Mouse (Mus musculus): ENCODE measurements around the gene Csdc2. TPM values are rescaled to one million over a fixed set of nuclear protein-coding genes. Genes with fewer than 3 reads are reported as not detected.
A peak's percentile ranks its signal among the peaks of the same experiment; 100 is the strongest.

The Csdc2 gene
- polyA plus RNA-seq, 1 experiment from 2014 or later, result 15.0 TPM

- no peak overlapping the region for H3K4me2 ChIP-seq (replicated peaks)
- H3K4me1 ChIP-seq, result no peaks in the 10 kb centered on the region
- no peaks in the 10 kb centered on the region for H3K36me3 ChIP-seq
- H3K27ac ChIP-seq, result no peak overlapping the region; the same call in 1 of the 2 replicates
- no peak for ATAC-seq (ENCODE audit: low FRiP score, low read depth)
- H3K9me3 ChIP-seq, result no peaks in the 10 kb centered on the region
- no peak overlapping the region for H3K4me3 ChIP-seq
- no peaks in the 10 kb centered on the region for H3K27me3 ChIP-seq
- H3K9ac ChIP-seq, result no peak overlapping the region
- WGBS, result 58% methylated on average over 2 of the region's 2 CpGs
Measured at GRCm38 (mm10) chr15:81985267-81986161, 49.0 kb downstream of the Csdc2 start.

DNA sequence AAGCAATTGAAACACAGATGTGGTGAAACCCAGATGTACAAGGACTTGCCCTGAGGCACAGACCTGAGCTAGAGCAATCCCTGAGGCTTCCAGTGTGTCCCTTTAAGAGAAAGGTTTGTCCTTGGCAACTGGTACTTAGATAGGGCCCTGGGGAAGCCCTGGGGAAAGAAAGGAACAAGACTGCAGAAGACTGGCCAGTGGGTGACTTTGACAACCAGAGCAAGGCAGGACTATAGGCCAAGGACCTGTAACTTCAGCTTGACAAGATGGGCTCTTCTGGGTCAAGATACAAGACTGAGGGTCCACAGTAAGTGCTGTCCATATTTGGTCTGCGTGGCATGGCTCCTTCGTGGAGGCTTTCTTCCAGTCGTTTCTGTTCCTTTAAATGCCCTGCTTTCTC is 51.1 kb downstream of the Csdc2 start, which contains the start of gene Xrcc6:
Gene Xrcc6, plus strand, starts transcription at position 190 of the 400 bp plus-strand sequence.
- WGBS, result 84% methylated on average over 3 of the region's 3 CpGs
- Histone ChIP-seq H3K4me1 (no peaks in the 10 kb centered on the region), H3K9ac (no peak within 1 kb of the TSS), H3K27ac (no peak within 1 kb of the TSS), H3K36me3 (peaks cover 2% of the 10 kb centered on the region; the same call in 1 of the 2 replicates), H3K27me3 (no peaks in the 10 kb centered on the region), H3K4me3 (no peak within 1 kb of the TSS), H3K4me2 (replicated peaks) (no peak within 1 kb of the TSS), H3K9me3 (no peaks in the 10 kb centered on the region)
- no peak for ATAC-seq (ENCODE audit: low FRiP score, low read depth)

- Histone ChIP-seq H3K9me3 (no peaks in the 10 kb centered on the region), H3K27me3 (no peaks in the 10 kb centered on the region), H3K36me3 (peaks cover 20% of the 10 kb centered on the region), H3K27ac (no peak overlapping the region), H3K4me3 (no peak overlapping the region), H3K9ac (peak overlapping the region; percentile 50; the same call in 1 of the 2 replicates), H3K4me2 (replicated peaks) (no peak overlapping the region), H3K4me1 (no peaks in the 10 kb centered on the region)
- no peak for ATAC-seq (ENCODE audit: low FRiP score, low read depth)
- WGBS, result 49% methylated on average over 11 of the region's 11 CpGs
Measured at GRCm38 (mm10) chr15:81989371-81990062, 53.0 kb downstream of the Csdc2 start.

DNA sequence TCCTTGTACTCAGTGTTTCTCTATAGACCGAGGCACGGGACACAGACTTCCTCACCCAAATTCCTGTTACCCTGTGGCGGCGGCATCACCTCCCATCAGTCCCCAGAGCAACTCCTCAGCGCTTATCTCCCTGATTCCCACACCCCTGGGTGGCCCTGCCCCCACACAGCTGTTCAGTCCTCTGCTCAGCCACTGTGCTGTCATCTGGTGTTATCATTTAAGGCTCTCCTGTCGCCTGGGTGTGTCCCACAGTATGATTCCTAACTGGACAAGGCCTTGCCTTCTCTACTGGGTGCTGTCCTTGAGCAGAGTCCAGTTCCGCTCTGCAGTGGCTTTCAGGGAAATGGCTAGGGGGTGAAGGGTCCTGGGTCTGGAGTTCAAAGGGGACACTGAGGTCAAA is 54.0 kb downstream of the Csdc2 start:
- Histone ChIP-seq H3K4me1 (no peaks in the 10 kb centered on the region), H3K4me3 (no peak overlapping the region), H3K36me3 (peaks cover 31% of the 10 kb centered on the region), H3K27ac (no peak overlapping the region), H3K27me3 (no peaks in the 10 kb centered on the region), H3K9me3 (no peaks in the 10 kb centered on the region), H3K4me2 (replicated peaks) (no peak overlapping the region), H3K9ac (no peak overlapping the region)
- WGBS, result 45% methylated on average over 7 of the region's 7 CpGs
- ATAC-seq (ENCODE audit: low FRiP score, low read depth), result no peak

- WGBS, result 74% methylated on average over 6 of the region's 6 CpGs
Measured at GRCm38 (mm10) chr15:81993992-81994391, 57.4 kb downstream of the Csdc2 start.

More at GRCm38 (mm10) chr15:81993992-81994391, 57.4 kb downstream of the Csdc2 start:
- no peak overlapping the region for H3K4me3 ChIP-seq
- no peak for ATAC-seq (ENCODE audit: low FRiP score, low read depth)
- H3K4me1 ChIP-seq, result no peaks in the 10 kb centered on the region
- H3K27me3 ChIP-seq, result no peaks in the 10 kb centered on the region
- H3K9me3 ChIP-seq, result no peaks in the 10 kb centered on the region
- H3K27ac ChIP-seq, result no peak overlapping the region
- peaks cover 64% of the 10 kb centered on the region for H3K36me3 ChIP-seq
- no peak overlapping the region for H3K9ac ChIP-seq
- H3K4me2 ChIP-seq (replicated peaks), result no peak overlapping the region

Other genes with a start within 250 kb of the Csdc2 start
- gene Chadl, start 239.5 kb upstream of the Csdc2 start, polyA plus RNA-seq (2015; fragmentation: Nextera tagmentation; extraction: Ambion mirVana), result 15.5 and 17.1 TPM in 2 replicates
- 39.5 and 40.4 TPM in 2 replicates for gene Zc3h7b, start 191.7 kb upstream of the Csdc2 start, polyA plus RNA-seq (2015; fragmentation: Nextera tagmentation; extraction: Ambion mirVana)
- gene Rangap1, start 191.2 kb upstream of the Csdc2 start, polyA plus RNA-seq (2015; fragmentation: Nextera tagmentation; extraction: Ambion mirVana), result 98.8 and 107 TPM in 2 replicates
- 25.4 and 26.0 TPM in 2 replicates for gene Tef, start 134.3 kb upstream of the Csdc2 start, polyA plus RNA-seq (2015; fragmentation: Nextera tagmentation; extraction: Ambion mirVana)
- 24.6 and 26.0 TPM in 2 replicates for gene Tob2, start 78.0 kb upstream of the Csdc2 start, polyA plus RNA-seq (2015; fragmentation: Nextera tagmentation; extraction: Ambion mirVana)
- 151 and 158 TPM in 2 replicates for gene Phf5a, start 64.8 kb upstream of the Csdc2 start, polyA plus RNA-seq (2015; fragmentation: Nextera tagmentation; extraction: Ambion mirVana)
- gene Aco2, start 64.5 kb upstream of the Csdc2 start, polyA plus RNA-seq (2015; fragmentation: Nextera tagmentation; extraction: Ambion mirVana), result 142 and 156 TPM in 2 replicates
- gene Polr3h, start 10.5 kb upstream of the Csdc2 start, polyA plus RNA-seq (2015; fragmentation: Nextera tagmentation; extraction: Ambion mirVana), result 56.9 and 57.9 TPM in 2 replicates
- 26.3 and 26.8 TPM in 2 replicates for gene Pmm1, start 24.2 kb downstream of the Csdc2 start, polyA plus RNA-seq (2015; fragmentation: Nextera tagmentation; extraction: Ambion mirVana)
- not detected in 2 replicates for gene 1700029P11Rik, start 43.8 kb downstream of the Csdc2 start, polyA plus RNA-seq (2015; fragmentation: Nextera tagmentation; extraction: Ambion mirVana)
- 88.5 and 92.1 TPM in 2 replicates for gene Xrcc6, start 51.1 kb downstream of the Csdc2 start, polyA plus RNA-seq (2015; fragmentation: Nextera tagmentation; extraction: Ambion mirVana)
- 26.6 and 26.9 TPM in 2 replicates for gene Desi1, start 97.1 kb downstream of the Csdc2 start, polyA plus RNA-seq (2015; fragmentation: Nextera tagmentation; extraction: Ambion mirVana)
- 294 and 308 TPM in 2 replicates for gene Snu13, start 110.8 kb downstream of the Csdc2 start, polyA plus RNA-seq (2015; fragmentation: Nextera tagmentation; extraction: Ambion mirVana)
- gene 4930407I10Rik, start 122.4 kb downstream of the Csdc2 start, polyA plus RNA-seq (2015; fragmentation: Nextera tagmentation; extraction: Ambion mirVana), result 0.03 TPM in 1 of 2 replicates, not detected in the other
- gene Mei1, start 133.2 kb downstream of the Csdc2 start, polyA plus RNA-seq (2015; fragmentation: Nextera tagmentation; extraction: Ambion mirVana), result 0.11 and 0.17 TPM in 2 replicates
- 27.6 and 30.3 TPM in 2 replicates for gene Ccdc134, start 191.2 kb downstream of the Csdc2 start, polyA plus RNA-seq (2015; fragmentation: Nextera tagmentation; extraction: Ambion mirVana)
- gene Srebf2, start 210.4 kb downstream of the Csdc2 start, polyA plus RNA-seq (2015; fragmentation: Nextera tagmentation; extraction: Ambion mirVana), result 168 and 173 TPM in 2 replicates

Data from limb, embryonic 13.5 days (tissue).